ENCODE assay signal across 8 mouse cellular contexts in the genomic region with DNA sequence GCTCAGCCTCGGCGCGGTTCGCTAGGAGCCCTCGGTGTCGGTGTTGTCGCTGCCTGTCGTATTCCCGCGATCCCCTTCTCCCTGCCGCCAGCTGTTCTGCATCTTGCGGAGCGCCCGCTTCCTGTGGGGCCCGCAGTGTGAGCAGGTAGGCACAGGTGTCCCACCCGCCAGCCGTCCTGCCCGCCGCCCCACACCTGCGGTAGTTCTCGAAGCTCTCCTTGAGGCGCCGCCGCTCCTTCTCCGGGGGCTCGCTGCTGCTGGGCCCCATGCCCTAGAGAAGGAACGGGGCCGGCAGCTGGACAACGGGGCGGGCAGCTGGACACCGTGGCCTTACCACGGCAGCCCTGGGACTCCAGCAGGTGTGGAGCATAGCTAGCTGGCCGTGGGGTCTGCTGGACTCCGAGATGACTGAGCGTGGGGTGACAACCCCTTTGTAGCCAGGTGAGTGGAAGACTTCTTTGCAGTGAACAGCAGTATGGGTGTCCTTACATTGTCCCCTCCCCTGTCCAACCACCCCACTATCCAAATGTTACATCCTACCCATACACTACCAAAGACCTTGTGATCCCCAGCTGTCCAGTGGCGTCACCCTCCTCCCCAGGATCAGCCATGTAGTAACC. TPM values are rescaled to one million over a fixed set of nuclear protein-coding genes. Genes with fewer than 3 reads are reported as not detected.
DNase-seq lines count a peak whose midpoint lies in the region; ATAC-seq lines count a peak whose summit lies in the region.

No protein-coding gene starts in this region.

- H3K4me3 ChIP-seq in embryonic facial prominence, embryonic 15.5 days (replicated peaks) = peak overlapping the region; percentile 88
- H3K4me3 ChIP-seq in intestine, embryonic 14.5 days (ENCODE audit: low read depth, low read length) = peak overlapping the region; percentile 89
- peak overlapping the region; percentile 68 for H3K4me3 ChIP-seq in midbrain, embryonic 16.5 days (ENCODE audit: low read depth, low read length)

- H3K36me3 ChIP-seq in embryonic facial prominence, embryonic 15.5 days = peaks cover 26% of the 10 kb centered on the region
- peaks cover 28% of the 10 kb centered on the region for H3K36me3 ChIP-seq in intestine, embryonic 14.5 days (ENCODE audit: control insufficient read depth, insufficient read depth, low read length)
- peaks cover 4% of the 10 kb centered on the region for H3K36me3 ChIP-seq in midbrain, embryonic 16.5 days (ENCODE audit: control insufficient read depth, insufficient read depth, low read length)

- H3K4me1 ChIP-seq in embryonic facial prominence, embryonic 15.5 days = peaks cover 36% of the 10 kb centered on the region
- peaks cover 18% of the 10 kb centered on the region for H3K4me1 ChIP-seq in intestine, embryonic 14.5 days (replicated peaks; ENCODE audit: control insufficient read depth, insufficient read depth, low read length)
- H3K4me1 ChIP-seq in midbrain, embryonic 16.5 days (ENCODE audit: control insufficient read depth, insufficient read depth, low read length) = peaks cover 22% of the 10 kb centered on the region

- H3K9ac ChIP-seq in embryonic facial prominence, embryonic 15.5 days = peak overlapping the region; percentile 75
- peak overlapping the region; percentile 72 for H3K9ac ChIP-seq in intestine, embryonic 14.5 days (ENCODE audit: low read length)
- H3K9ac ChIP-seq in midbrain, embryonic 16.5 days (ENCODE audit: low read depth, low read length) = peak overlapping the region; percentile 97

- ATAC-seq in embryonic facial prominence, embryonic 15.5 days (ENCODE audit: insufficient number of reproducible peaks, low FRiP score, low TSS enrichment, low read depth) = no peak
- ATAC-seq in intestine, embryonic 14.5 days (replicated peaks; ENCODE audit: low FRiP score, low TSS enrichment, low read depth) = peak; percentile 21
- ATAC-seq in midbrain, embryonic 16.5 days = peak; percentile 36
- no peak for ATAC-seq in monocyte, adult 5-6 weeks (replicated peaks; ENCODE audit: insufficient number of reproducible peaks, low FRiP score, low TSS enrichment, poor library complexity, severe bottlenecking)

- no peaks in the 10 kb centered on the region for H3K9me3 ChIP-seq in embryonic facial prominence, embryonic 15.5 days (replicated peaks)
- H3K9me3 ChIP-seq in intestine, embryonic 14.5 days (ENCODE audit: control insufficient read depth, low read length) = no peaks in the 10 kb centered on the region
- no peaks in the 10 kb centered on the region for H3K9me3 ChIP-seq in midbrain, embryonic 16.5 days (replicated peaks; ENCODE audit: control insufficient read depth, low read length, poor library complexity, severe bottlenecking)

- H3K27me3 ChIP-seq in embryonic facial prominence, embryonic 15.5 days = no peaks in the 10 kb centered on the region
- H3K27me3 ChIP-seq in intestine, embryonic 14.5 days (replicated peaks; ENCODE audit: control insufficient read depth, insufficient read depth, low read length) = no peaks in the 10 kb centered on the region
- no peaks in the 10 kb centered on the region for H3K27me3 ChIP-seq in midbrain, embryonic 16.5 days (ENCODE audit: control insufficient read depth, insufficient read depth, low read depth, low read length)

- peak overlapping the region; percentile 97 for H3K4me2 ChIP-seq in embryonic facial prominence, embryonic 15.5 days (replicated peaks)
- peak overlapping the region; percentile 98 for H3K4me2 ChIP-seq in intestine, embryonic 14.5 days (ENCODE audit: low read length)
- H3K4me2 ChIP-seq in midbrain, embryonic 16.5 days (ENCODE audit: low read length) = peak overlapping the region; percentile 93

- WGBS in embryonic facial prominence, embryonic 15.5 days = 3% methylated on average over 36 of the region's 36 CpGs
- 2% methylated on average over 36 of the region's 36 CpGs for WGBS in intestine, embryonic 14.5 days
- 1% methylated on average over 34 of the region's 36 CpGs for WGBS in midbrain, embryonic 16.5 days

- peak; percentile 20 for DNase-seq in embryo, embryonic 10 days (ENCODE audit: low spot score)
- DNase-seq in embryo, embryonic 10.5 days (ENCODE audit: low spot score) = no peak
- DNase-seq in ovary, postnatal 14 days (ENCODE audit: low spot score) = peak; percentile 24
- no peak for DNase-seq in ovary, postnatal 10 days (ENCODE audit: low spot score)
- peak; percentile 84 for DNase-seq in intestine, embryonic 14.5 days (ENCODE audit: low spot score)

- H3K27ac ChIP-seq in embryonic facial prominence, embryonic 15.5 days (replicated peaks) = peak overlapping the region; percentile 90
- peak overlapping the region; percentile 54; the same call in 1 of the 2 replicates for H3K27ac ChIP-seq in intestine, embryonic 14.5 days (ENCODE audit: low read depth)
- peak overlapping the region; percentile 94 for H3K27ac ChIP-seq in midbrain, embryonic 16.5 days (ENCODE audit: low read length)

RNA-seq across cellular contexts. Expression of a gene that starts 0.5 kb away (rescaled TPM):
- polyA plus RNA-seq in embryonic facial prominence, embryonic 15.5 days (2015; fragmentation: Nextera tagmentation; extraction: Ambion mirVana) = 30.2 and 31.9 TPM in 2 replicates
- polyA plus RNA-seq in intestine, embryonic 14.5 days (2014; fragmentation: Nextera tagmentation; extraction: Ambion mirVana) = 25.4 and 29.2 TPM in 2 replicates
- polyA plus RNA-seq in midbrain, embryonic 16.5 days (2015; fragmentation: Nextera tagmentation; extraction: Ambion mirVana) = 24.7 and 27.2 TPM in 2 replicates
- 3.4 to 8.6 TPM (median 3.7 TPM) in 3 replicates for total RNA-seq in monocyte, adult 5-6 weeks (2017)

RNA-seq across cellular contexts. Expression of a gene that starts 8.3 kb away (rescaled TPM):
- 0.84 and 1.7 TPM in 2 replicates for polyA plus RNA-seq in embryonic facial prominence, embryonic 15.5 days (2015; fragmentation: Nextera tagmentation; extraction: Ambion mirVana)
- polyA plus RNA-seq in intestine, embryonic 14.5 days (2014; fragmentation: Nextera tagmentation; extraction: Ambion mirVana) = 1.0 and 1.1 TPM in 2 replicates
- polyA plus RNA-seq in midbrain, embryonic 16.5 days (2015; fragmentation: Nextera tagmentation; extraction: Ambion mirVana) = 1.0 and 2.7 TPM in 2 replicates
- 82.3 to 116 TPM (median 106 TPM) in 3 replicates for total RNA-seq in monocyte, adult 5-6 weeks (2017)

RNA-seq across cellular contexts. Expression of a gene that starts 28.1 kb away (rescaled TPM):
- polyA plus RNA-seq in embryonic facial prominence, embryonic 15.5 days (2015; fragmentation: Nextera tagmentation; extraction: Ambion mirVana) = 25.3 and 30.2 TPM in 2 replicates
- polyA plus RNA-seq in intestine, embryonic 14.5 days (2014; fragmentation: Nextera tagmentation; extraction: Ambion mirVana) = 30.4 and 31.1 TPM in 2 replicates
- polyA plus RNA-seq in midbrain, embryonic 16.5 days (2015; fragmentation: Nextera tagmentation; extraction: Ambion mirVana) = 34.8 and 37.9 TPM in 2 replicates
- total RNA-seq in monocyte, adult 5-6 weeks (2017) = 29.6 to 63.7 TPM (median 31.7 TPM) in 3 replicates

RNA-seq across cellular contexts. Expression of a gene that starts 36.7 kb away (rescaled TPM):
- polyA plus RNA-seq in embryonic facial prominence, embryonic 15.5 days (2015; fragmentation: Nextera tagmentation; extraction: Ambion mirVana) = 120 and 141 TPM in 2 replicates
- polyA plus RNA-seq in intestine, embryonic 14.5 days (2014; fragmentation: Nextera tagmentation; extraction: Ambion mirVana) = 96.2 and 101 TPM in 2 replicates
- polyA plus RNA-seq in midbrain, embryonic 16.5 days (2015; fragmentation: Nextera tagmentation; extraction: Ambion mirVana) = 175 and 182 TPM in 2 replicates
- total RNA-seq in monocyte, adult 5-6 weeks (2017) = 83.7 to 122 TPM (median 118 TPM) in 3 replicates

RNA-seq across cellular contexts. Expression of a gene that starts 36.7 kb away (rescaled TPM):
- 90.4 and 92.6 TPM in 2 replicates for polyA plus RNA-seq in embryonic facial prominence, embryonic 15.5 days (2015; fragmentation: Nextera tagmentation; extraction: Ambion mirVana)
- polyA plus RNA-seq in intestine, embryonic 14.5 days (2014; fragmentation: Nextera tagmentation; extraction: Ambion mirVana) = 90.2 and 99.7 TPM in 2 replicates
- polyA plus RNA-seq in midbrain, embryonic 16.5 days (2015; fragmentation: Nextera tagmentation; extraction: Ambion mirVana) = 90.0 and 96.5 TPM in 2 replicates
- 54.9 to 68.4 TPM (median 59.0 TPM) in 3 replicates for total RNA-seq in monocyte, adult 5-6 weeks (2017)

Comparison
In these comparisons a context has a peak if more than half of its experiments do, and no peak if none do; other contexts are left out.
1. DNase-seq: peak in embryo, embryonic 10 days (single experiment), ovary, postnatal 14 days (single experiment) and intestine, embryonic 14.5 days (single experiment); none in embryo, embryonic 10.5 days (single experiment) and ovary, postnatal 10 days (single experiment).
2. ATAC-seq: peak in intestine, embryonic 14.5 days (single experiment) and midbrain, embryonic 16.5 days (single experiment); none in embryonic facial prominence, embryonic 15.5 days (single experiment) and monocyte, adult 5-6 weeks (single experiment).
3. Peak in every context shown above with its lines, with median percentiles within 50 percentile points of each other: H3K27ac ChIP-seq, H3K4me2 ChIP-seq, H3K4me3 ChIP-seq and H3K9ac ChIP-seq.